Mouse (Mus musculus) left cerebral cortex, postnatal 25 days (tissue): ENCODE data around the gene Galk1. TPM values are rescaled to one million over a fixed set of nuclear protein-coding genes. Genes with fewer than 3 reads are reported as not detected.

Source experiments
- total RNA-seq, 2 experiments: library from RNA; stranded (reverse); gene quantifications; 2 replicates each; pipeline ENCODE4 v1.2.3; 2021

Galk1 gene
- total RNA-seq, 2 experiments from 2014 or later = 14.7 to 18.7 TPM

Other genes with a start within 250 kb of the Galk1 start
- 10 to 100 TPM; 54.9 to 59.1 TPM for gene Tmem94, start 247.3 kb downstream of the Galk1 start, total RNA-seq
- 10 to 100 TPM; 18.8 to 20.7 TPM for gene Caskin2, start 199.1 kb downstream of the Galk1 start, total RNA-seq
- gene Tsen54, start 198.0 kb downstream of the Galk1 start, total RNA-seq = 10 to 100 TPM; 12.5 to 12.7 TPM
- gene Llgl2, start 188.7 kb downstream of the Galk1 start, total RNA-seq = 1 to 10 TPM; 3.7 to 4.0 TPM
- under 1 TPM; 0.11 to 0.23 TPM for gene Myo15b, start 154.3 kb downstream of the Galk1 start, total RNA-seq
- under 1 TPM in 1 of 2 experiments, not detected in 1; 0.32 TPM for gene Smim5, start 112.8 kb downstream of the Galk1 start, total RNA-seq
- gene Smim6, start 100.7 kb downstream of the Galk1 start, total RNA-seq = not detected
- gene Sap30bp, start 79.4 kb downstream of the Galk1 start, total RNA-seq = 10 to 100 TPM; 40.4 to 45.5 TPM
- gene Recql5, start 79.2 kb downstream of the Galk1 start, total RNA-seq = 10 to 100 TPM; 22.3 to 26.3 TPM
- gene Itgb4, start 38.0 kb downstream of the Galk1 start, total RNA-seq = 1 to 10 TPM; 3.7 to 6.6 TPM
- 100 to 1,000 TPM; 225 to 260 TPM for gene H3f3b, start 15.2 kb upstream of the Galk1 start, total RNA-seq
- gene Unk, start 17.6 kb upstream of the Galk1 start, total RNA-seq = 10 to 100 TPM; 20.7 to 21.7 TPM
- 1 to 10 TPM in 1 of 2 experiments, under 1 TPM in 1; 0.82 to 1.0 TPM for gene Unc13d, start 65.2 kb upstream of the Galk1 start, total RNA-seq
- 100 to 1,000 TPM; 342 to 363 TPM for gene Wbp2, start 74.3 kb upstream of the Galk1 start, total RNA-seq
- 1 to 10 TPM; 7.0 to 7.4 TPM for gene Trim47, start 114.5 kb upstream of the Galk1 start, total RNA-seq
- gene Trim65, start 118.4 kb upstream of the Galk1 start, total RNA-seq = 1 to 10 TPM; 7.0 to 7.1 TPM
- 10 to 100 TPM; 53.0 to 53.8 TPM for gene Mrpl38, start 126.1 kb upstream of the Galk1 start, total RNA-seq
- 10 to 100 TPM; 72.8 to 82.1 TPM for gene Fbf1, start 155.4 kb upstream of the Galk1 start, total RNA-seq
- 10 to 100 TPM; 40.6 to 42.4 TPM for gene Ten1, start 186.1 kb upstream of the Galk1 start, total RNA-seq
- gene Acox1, start 186.3 kb upstream of the Galk1 start, total RNA-seq = 100 to 1,000 TPM; 110 to 111 TPM
- gene Evpl, start 225.4 kb upstream of the Galk1 start, total RNA-seq = 1 to 10 TPM in 1 of 2 experiments, under 1 TPM in 1; 0.92 to 1.1 TPM